Mouse (Mus musculus): ENCODE data around the gene Rab31. TPM values are rescaled to one million over a fixed set of nuclear protein-coding genes. Genes with fewer than 3 reads are reported as not detected.

The Rab31 gene
- total and polyA plus RNA-seq, 3 experiments = 0.79 to 2.8 (median 1.2) TPM

GRCm38 (mm10) chr17:65703527-65704391, 68.8 kb downstream of the Rab31 start:
- no peaks in the 10 kb centered on the region for H3K27me3 ChIP-seq (replicated peaks)
- H3K27ac ChIP-seq (ENCODE audit: insufficient read depth, low read depth) = no peak overlapping the region
- H3K4me3 ChIP-seq (replicated peaks in 1 of 3; ENCODE audit: low read depth in 2 of 3, low read length in 2 of 3, poor library complexity in 1 of 3) = no peak overlapping the region
- no peak for DNase-seq (ENCODE audit: extremely low read depth)
- TF ChIP-seq RCOR1 (conservative IDR thresholded peaks at IDR 0.05; ENCODE audit: low read depth, low read length) = no peak
- TF ChIP-seq ETS1 (conservative IDR thresholded peaks at IDR 0.05; ENCODE audit: low read depth, low read length) = no peak
- TF ChIP-seq UBTF (IDR thresholded peaks at IDR 0.05; ENCODE audit: low read depth, low read length) = no peak
- TF ChIP-seq NRF1 (IDR thresholded peaks at IDR 0.05; ENCODE audit: low read depth, low read length) = no peak
- TF ChIP-seq MEF2A (IDR thresholded peaks at IDR 0.05; ENCODE audit: borderline replicate concordance, low read depth, low read length) = no peak
- no peak for TF ChIP-seq GABPA (IDR thresholded peaks at IDR 0.05; ENCODE audit: insufficient replicate concordance, low read depth, low read length)
- no peak overlapping the region for H3K9ac ChIP-seq (ENCODE audit: insufficient read depth, low read depth)
- H3K9me3 ChIP-seq (replicated peaks; ENCODE audit: low read length) = no peaks in the 10 kb centered on the region
- in situ Hi-C loops (cut with MboI; ENCODE audit: low pct_ligation_motif_present, low pct_unique_long_range_greater_than_20kb, low sequenced_read_pairs) (no loop called here), dilution Hi-C loops (cut with MboI; ENCODE audit: extremely low pct_ligation_motif_present, extremely low pct_unique_long_range_greater_than_20kb, low sequenced_read_pairs) (no loop called here)
- no peaks in the 10 kb centered on the region; a peak in 1 of 4 replicates for H3K4me1 ChIP-seq (ENCODE audit: control insufficient read depth in 1 of 2, insufficient read depth in 2 of 2)
- H3K4me2 ChIP-seq (ENCODE audit: insufficient read depth, low read depth, poor library complexity, severe bottlenecking) = no peak overlapping the region
- H3K36me3 ChIP-seq (replicated peaks in 1 of 2; ENCODE audit: control insufficient read depth in 1 of 2, insufficient read depth in 1 of 2, low read length in 1 of 2) = no peaks in the 10 kb centered on the region
- no peaks in the 10 kb centered on the region for H3K79me2 ChIP-seq (replicated peaks; ENCODE audit: control insufficient read depth, extremely low read depth, insufficient read depth, poor library complexity, severe bottlenecking)

GRCm38 (mm10) chr17:65701797-65702566, 70.6 kb downstream of the Rab31 start:
- Histone ChIP-seq H3K4me3 (replicated peaks in 1 of 3; ENCODE audit: low read depth in 2 of 3, low read length in 2 of 3, poor library complexity in 1 of 3) (no peak overlapping the region), H3K9ac (ENCODE audit: insufficient read depth, low read depth) (no peak overlapping the region), H3K27ac (ENCODE audit: insufficient read depth, low read depth) (no peak overlapping the region), H3K4me2 (ENCODE audit: insufficient read depth, low read depth, poor library complexity, severe bottlenecking) (no peak overlapping the region), H3K79me2 (replicated peaks; ENCODE audit: control insufficient read depth, extremely low read depth, insufficient read depth, poor library complexity, severe bottlenecking) (no peaks in the 10 kb centered on the region), H3K4me1 (ENCODE audit: control insufficient read depth in 1 of 2, insufficient read depth in 2 of 2) (no peaks in the 10 kb centered on the region; a peak in 1 of 4 replicates), H3K27me3 (replicated peaks) (no peaks in the 10 kb centered on the region), H3K36me3 (replicated peaks in 1 of 2; ENCODE audit: control insufficient read depth in 1 of 2, insufficient read depth in 1 of 2, low read length in 1 of 2) (no peaks in the 10 kb centered on the region), H3K9me3 (replicated peaks; ENCODE audit: low read length) (no peaks in the 10 kb centered on the region)
- dilution Hi-C loops (cut with MboI; ENCODE audit: extremely low pct_ligation_motif_present, extremely low pct_unique_long_range_greater_than_20kb, low sequenced_read_pairs) (no loop called here), in situ Hi-C loops (cut with MboI; ENCODE audit: low pct_ligation_motif_present, low pct_unique_long_range_greater_than_20kb, low sequenced_read_pairs) (no loop called here)
- DNase-seq (ENCODE audit: extremely low read depth) = no peak
- TF ChIP-seq TBP (conservative IDR thresholded peaks at IDR 0.05; ENCODE audit: low read depth, low read length) = no peak
- TF ChIP-seq MAZ (IDR thresholded peaks at IDR 0.05; ENCODE audit: low read depth, low read length) = no peak
- TF ChIP-seq E2F4 (IDR thresholded peaks at IDR 0.05; ENCODE audit: insufficient replicate concordance, low read depth, low read length) = no peak
- TF ChIP-seq BHLHE40 (IDR thresholded peaks at IDR 0.05; ENCODE audit: low read depth, low read length) = no peak
- TF ChIP-seq CTCF (conservative IDR thresholded peaks at IDR 0.05 in 1 of 2, IDR thresholded peaks at IDR 0.05 in 1 of 2; ENCODE audit: low read depth in 2 of 2, low read length in 2 of 2) = no peak
- no peak for TF ChIP-seq NELFE (IDR thresholded peaks at IDR 0.05; ENCODE audit: low read depth, low read length)
- TF ChIP-seq JUN (IDR thresholded peaks at IDR 0.05; ENCODE audit: insufficient read depth, low read depth, low read length) = no peak
- no peak for TF ChIP-seq PAX5 (IDR thresholded peaks at IDR 0.05; ENCODE audit: low read length)
- TF ChIP-seq USF2 (conservative IDR thresholded peaks at IDR 0.05; ENCODE audit: low read depth, low read length) = no peak

Measured in CH12.LX (cell line).